Mouse (Mus musculus): ENCODE measurements around the gene Gm47985. TPM values are rescaled to one million over a fixed set of nuclear protein-coding genes. Genes with fewer than 3 reads are reported as not detected.

Gm47985 gene
- polyA plus RNA-seq, 1 experiment: 0.09 TPM

DNA sequence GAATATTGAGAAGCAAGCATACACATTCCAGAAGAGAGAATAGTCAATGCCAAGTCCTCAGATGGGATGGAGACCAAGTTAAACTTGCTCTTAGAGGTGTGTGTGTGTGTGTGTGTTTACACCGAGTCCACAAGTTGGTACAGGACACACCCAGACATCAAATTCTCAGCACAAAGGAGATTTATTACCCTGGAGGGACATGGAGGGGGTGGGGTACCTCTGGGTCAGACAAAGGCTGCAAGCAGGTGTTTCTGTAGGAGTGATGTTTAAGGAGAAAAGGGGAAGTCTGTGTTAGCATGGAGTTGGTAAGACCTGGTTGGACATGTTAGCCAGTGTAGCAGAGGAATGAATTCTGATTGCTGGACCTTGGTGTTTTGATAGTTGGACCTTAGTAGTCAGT, 33.6 kb downstream of the Gm47985 start:
- H3K27ac ChIP-seq (ENCODE audit: insufficient read depth, low read depth, low read length): peak overlapping the region; percentile 9; the same call in 1 of the 2 replicates
- H3K36me3 ChIP-seq (ENCODE audit: control insufficient read depth, insufficient read depth, low read length): no peaks in the 10 kb centered on the region
- WGBS: 10% methylated on average over 1 of the region's 1 CpGs
- H3K4me1 ChIP-seq (ENCODE audit: control insufficient read depth, insufficient read depth, insufficient read length, low read length): peaks cover 13% of the 10 kb centered on the region; the same call in 1 of the 2 replicates
- H3K4me3 ChIP-seq (ENCODE audit: low read depth, low read length): no peak overlapping the region
- TF ChIP-seq POLR2A (IDR thresholded peaks at IDR 0.05; ENCODE audit: low read depth, low read length): no peak
- no peak for TF ChIP-seq CTCF (IDR thresholded peaks at IDR 0.05; ENCODE audit: extremely low read depth, insufficient read length, insufficient replicate concordance, low read depth, low read length)
- H3K27me3 ChIP-seq (ENCODE audit: control insufficient read depth, insufficient read depth, low read length): no peaks in the 10 kb centered on the region

GRCm38 (mm10) chr1:151216417-151216816, 34.1 kb downstream of the Gm47985 start:
- Histone ChIP-seq H3K4me3 (ENCODE audit: low read depth, low read length) (no peak overlapping the region), H3K27me3 (ENCODE audit: control insufficient read depth, insufficient read depth, low read length) (no peaks in the 10 kb centered on the region), H3K4me1 (ENCODE audit: control insufficient read depth, insufficient read depth, insufficient read length, low read length) (peaks cover 13% of the 10 kb centered on the region; the same call in 1 of the 2 replicates), H3K27ac (ENCODE audit: insufficient read depth, low read depth, low read length) (0 out of 2 replicates have a peak overlapping the region, but pooled peaks have one; percentile 9), H3K36me3 (ENCODE audit: control insufficient read depth, insufficient read depth, low read length) (no peaks in the 10 kb centered on the region)
- TF ChIP-seq POLR2A (IDR thresholded peaks at IDR 0.05; ENCODE audit: low read depth, low read length): no peak
- no peak for TF ChIP-seq CTCF (IDR thresholded peaks at IDR 0.05; ENCODE audit: extremely low read depth, insufficient read length, insufficient replicate concordance, low read depth, low read length)
- 38% methylated on average over 3 of the region's 3 CpGs for WGBS

GRCm38 (mm10) chr1:151219045-151219444, 36.7 kb downstream of the Gm47985 start:
- Histone ChIP-seq H3K4me1 (ENCODE audit: control insufficient read depth, insufficient read depth, insufficient read length, low read length) (peaks cover 13% of the 10 kb centered on the region; the same call in 1 of the 2 replicates), H3K27ac (ENCODE audit: insufficient read depth, low read depth, low read length) (no peak overlapping the region), H3K36me3 (ENCODE audit: control insufficient read depth, insufficient read depth, low read length) (no peaks in the 10 kb centered on the region), H3K4me3 (ENCODE audit: low read depth, low read length) (no peak overlapping the region), H3K27me3 (ENCODE audit: control insufficient read depth, insufficient read depth, low read length) (no peaks in the 10 kb centered on the region)
- WGBS: 91% methylated on average over 5 of the region's 5 CpGs
- TF ChIP-seq CTCF (IDR thresholded peaks at IDR 0.05; ENCODE audit: extremely low read depth, insufficient read length, insufficient replicate concordance, low read depth, low read length) (no peak), POLR2A (IDR thresholded peaks at IDR 0.05; ENCODE audit: low read depth, low read length) (no peak)

- Histone ChIP-seq H3K4me1 (ENCODE audit: control insufficient read depth, insufficient read depth, insufficient read length, low read length) (peaks cover 9% of the 10 kb centered on the region; the same call in 1 of the 2 replicates), H3K27me3 (ENCODE audit: control insufficient read depth, insufficient read depth, low read length) (no peaks in the 10 kb centered on the region), H3K36me3 (ENCODE audit: control insufficient read depth, insufficient read depth, low read length) (no peaks in the 10 kb centered on the region), H3K4me3 (ENCODE audit: low read depth, low read length) (no peak overlapping the region), H3K27ac (ENCODE audit: insufficient read depth, low read depth, low read length) (no peak overlapping the region)
- 85% methylated on average over 7 of the region's 7 CpGs for WGBS
- TF ChIP-seq CTCF (IDR thresholded peaks at IDR 0.05; ENCODE audit: extremely low read depth, insufficient read length, insufficient replicate concordance, low read depth, low read length) (no peak), POLR2A (IDR thresholded peaks at IDR 0.05; ENCODE audit: low read depth, low read length) (no peak)
These were observed 37.8 kb downstream of the Gm47985 start for GRCm38 (mm10) chr1:151220098-151220497.

- no peak overlapping the region for H3K27ac ChIP-seq (ENCODE audit: insufficient read depth, low read depth, low read length)
- no peaks in the 10 kb centered on the region for H3K27me3 ChIP-seq (ENCODE audit: control insufficient read depth, insufficient read depth, low read length)
- H3K4me1 ChIP-seq (ENCODE audit: control insufficient read depth, insufficient read depth, insufficient read length, low read length): no peaks in the 10 kb centered on the region
- no peaks in the 10 kb centered on the region for H3K36me3 ChIP-seq (ENCODE audit: control insufficient read depth, insufficient read depth, low read length)
- H3K4me3 ChIP-seq (ENCODE audit: low read depth, low read length): no peak overlapping the region
- TF ChIP-seq POLR2A (IDR thresholded peaks at IDR 0.05; ENCODE audit: low read depth, low read length) (no peak), CTCF (IDR thresholded peaks at IDR 0.05; ENCODE audit: extremely low read depth, insufficient read length, insufficient replicate concordance, low read depth, low read length) (no peak)
- 91% methylated on average over 10 of the region's 10 CpGs for WGBS
These were observed 40.4 kb downstream of the Gm47985 start for GRCm38 (mm10) chr1:151222561-151223267.

DNA sequence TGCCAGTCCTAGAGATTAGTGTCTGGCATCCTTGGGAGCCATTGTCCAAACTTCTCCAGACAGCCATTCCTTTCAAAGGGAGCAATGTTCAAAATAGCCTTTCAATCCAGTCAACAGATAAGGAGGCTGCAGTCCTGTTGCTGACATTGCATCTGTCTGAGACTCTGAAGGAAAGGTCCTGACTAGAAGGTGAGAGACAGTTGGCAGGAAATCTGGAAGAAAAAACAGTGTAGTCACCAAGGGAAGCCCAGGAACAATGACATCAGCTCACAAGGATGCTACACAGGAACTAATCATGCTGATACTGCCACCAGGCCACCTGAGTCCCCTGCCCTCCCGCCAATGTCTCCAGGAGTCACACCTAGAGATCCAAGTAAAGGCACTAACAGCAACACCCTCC, 41.0 kb downstream of the Gm47985 start:
- no peaks in the 10 kb centered on the region for H3K4me1 ChIP-seq (ENCODE audit: control insufficient read depth, insufficient read depth, insufficient read length, low read length)
- H3K27ac ChIP-seq (ENCODE audit: insufficient read depth, low read depth, low read length): no peak overlapping the region
- WGBS: 82% methylated on average over 1 of the region's 1 CpGs
- TF ChIP-seq CTCF (IDR thresholded peaks at IDR 0.05; ENCODE audit: extremely low read depth, insufficient read length, insufficient replicate concordance, low read depth, low read length): no peak
- TF ChIP-seq POLR2A (IDR thresholded peaks at IDR 0.05; ENCODE audit: low read depth, low read length): no peak
- no peaks in the 10 kb centered on the region for H3K36me3 ChIP-seq (ENCODE audit: control insufficient read depth, insufficient read depth, low read length)
- no peak overlapping the region for H3K4me3 ChIP-seq (ENCODE audit: low read depth, low read length)
- no peaks in the 10 kb centered on the region for H3K27me3 ChIP-seq (ENCODE audit: control insufficient read depth, insufficient read depth, low read length)

GRCm38 (mm10) chr1:151224536-151224935, 42.2 kb downstream of the Gm47985 start:
- Histone ChIP-seq H3K27me3 (ENCODE audit: control insufficient read depth, insufficient read depth, low read length) (no peaks in the 10 kb centered on the region), H3K4me3 (ENCODE audit: low read depth, low read length) (no peak overlapping the region), H3K4me1 (ENCODE audit: control insufficient read depth, insufficient read depth, insufficient read length, low read length) (no peaks in the 10 kb centered on the region), H3K27ac (ENCODE audit: insufficient read depth, low read depth, low read length) (no peak overlapping the region), H3K36me3 (ENCODE audit: control insufficient read depth, insufficient read depth, low read length) (no peaks in the 10 kb centered on the region)
- TF ChIP-seq CTCF (IDR thresholded peaks at IDR 0.05; ENCODE audit: extremely low read depth, insufficient read length, insufficient replicate concordance, low read depth, low read length): no peak
- TF ChIP-seq POLR2A (IDR thresholded peaks at IDR 0.05; ENCODE audit: low read depth, low read length): no peak
- WGBS: 97% methylated on average over 1 of the region's 1 CpGs

Measured in small intestine, adult 2 months (tissue).